Mouse (Mus musculus): Measurements from ENCODE around the gene Rrp9.

DNA sequence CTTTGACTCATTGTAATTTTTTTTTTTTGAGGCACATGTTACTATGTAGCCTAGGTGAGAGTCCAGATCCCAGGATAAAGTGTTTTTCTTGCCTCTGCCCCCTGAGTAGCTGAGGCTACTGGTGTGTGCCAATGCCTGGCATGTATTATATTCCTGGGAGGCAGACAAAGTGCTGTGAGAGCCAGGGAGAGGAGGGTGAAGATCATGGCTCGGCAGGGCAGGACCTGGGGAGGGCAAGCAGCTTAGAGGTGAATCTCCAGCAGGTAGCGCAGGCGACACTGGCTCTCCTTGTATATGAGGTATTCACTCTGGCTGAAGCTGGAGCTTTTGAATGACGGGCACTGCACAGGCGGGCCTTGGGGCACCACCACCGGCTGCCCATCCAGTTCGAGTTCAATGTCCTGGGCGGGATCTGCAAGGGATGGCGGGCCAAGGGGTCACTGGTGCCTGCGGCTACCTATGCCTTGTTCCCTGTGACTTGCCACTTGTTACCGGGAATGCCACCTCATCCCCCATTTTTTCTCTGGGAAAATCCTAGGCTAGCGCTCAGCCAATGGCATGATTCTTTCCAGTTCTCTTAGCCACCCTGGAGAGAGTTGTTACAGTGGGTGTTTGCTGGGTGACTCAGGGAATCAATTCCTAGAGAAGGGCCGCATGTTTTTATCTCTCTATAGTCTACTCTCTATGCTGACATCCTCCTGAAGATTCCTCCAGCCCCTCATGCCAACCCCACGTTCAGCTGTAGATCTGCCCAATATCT is 4.6 kb upstream of the Rrp9 start:
- no peak for TF ChIP-seq ZC3H11A (IDR thresholded peaks at IDR 0.05; ENCODE audit: borderline replicate concordance, low read depth, low read length)
- no peak for TF ChIP-seq CHD2 (IDR thresholded peaks at IDR 0.05; ENCODE audit: low read depth, low read length)
- no peak for TF ChIP-seq HCFC1 (IDR thresholded peaks at IDR 0.05; ENCODE audit: borderline replicate concordance, insufficient read depth, low read length)

Measured in ES-E14 (cell line).